Mouse (Mus musculus) neural tube, embryonic 14.5 days (tissue): Measurements from ENCODE around the gene Lysmd2. TPM values are rescaled to one million over a fixed set of nuclear protein-coding genes. Genes with fewer than 3 reads are reported as not detected.

Experiments used
- ATAC-seq: fragments of 200-750 bp; cut with Nextera tagmentation; 2 replicates; pipeline ENCODE4 v1.8.0; 2017; ENCODE audit warnings: low read depth, mild to moderate bottlenecking, moderate TSS enrichment, moderate library complexity
- H3K27ac ChIP-seq: fragments of 300-500 bp; sonication (generic); 2 replicates; pipeline ENCODE4 v1.5.1; 2014; ENCODE audit warnings: low read depth, mild to moderate bottlenecking, control low read depth, low read length, moderate library complexity, mixed read lengths
- H3K27me3 ChIP-seq: fragments of 300-500 bp; sonication (generic); 2 replicates; pipeline ENCODE4 v1.6.1; 2014; ENCODE audit warnings: low read length; ENCODE audit not compliant: control insufficient read depth, insufficient read depth
- H3K36me3 ChIP-seq: fragments of 300-500 bp; sonication (generic); 2 replicates; pipeline ENCODE4 v1.6.1; 2014; ENCODE audit warnings: low read length, mixed read lengths; ENCODE audit not compliant: control insufficient read depth, insufficient read depth
- H3K4me1 ChIP-seq: fragments of 300-500 bp; sonication (generic); 2 replicates; pipeline ENCODE4 v1.6.1; 2014; ENCODE audit warnings: low read length; ENCODE audit not compliant: control insufficient read depth, insufficient read depth
- H3K4me2 ChIP-seq: fragments of 300-500 bp; sonication (generic); 2 replicates; pipeline ENCODE4 v1.6.1; 2014; ENCODE audit warnings: mild to moderate bottlenecking, low read depth, low read length, control low read depth
- H3K4me3 ChIP-seq: fragments of 300-500 bp; sonication (generic); 2 replicates; pipeline ENCODE4 v1.5.1; 2014; ENCODE audit warnings: low read depth, low read length, control low read depth, mixed read lengths
- H3K9ac ChIP-seq: fragments of 300-500 bp; sonication (generic); replicated peaks from 2 replicates; pipeline ENCODE4 v1.6.1; 2014; ENCODE audit warnings: low read depth, mild to moderate bottlenecking, control low read depth, low read length, mixed read lengths
- H3K9me3 ChIP-seq: fragments of 300-500 bp; sonication (generic); 2 replicates; pipeline ENCODE4 v1.6.1; 2016; ENCODE audit warnings: low read length; ENCODE audit not compliant: control insufficient read depth
- WGBS: fragments of 180-500 bp; shearing (Covaris S2); extraction: QIAGEN DNeasy Blood & Tissue Kit; methylation state at CpG from one replicate; pipeline ENCODE4 v1.1.7; 2014; 5-methylcytosine and 5-hydroxymethylcytosine counted together
- polyA plus RNA-seq: library from polyadenylated mRNA; unstranded; fragments of >200 nt; fragmentation: Nextera tagmentation; extraction: Ambion mirVana; gene quantifications from 2 replicates; pipeline ENCODE4 v1.2.1, GENCODE M21; 2014

The Lysmd2 gene
- polyA plus RNA-seq, 1 experiment from 2014 or later = 42.0 TPM

- H3K27me3 ChIP-seq = no peaks in the 10 kb centered on the region
- H3K9me3 ChIP-seq = no peaks in the 10 kb centered on the region
- WGBS = 71% methylated on average over 7 of the region's 7 CpGs
- ATAC-seq = no peak
- H3K27ac ChIP-seq = peak overlapping the region; percentile 67; the same call in 1 of the 2 replicates
- H3K36me3 ChIP-seq = peaks cover 3% of the 10 kb centered on the region
- H3K4me1 ChIP-seq = peaks cover 15% of the 10 kb centered on the region; the same call in 1 of the 2 replicates
- H3K4me2 ChIP-seq = no peak overlapping the region
- no peak overlapping the region for H3K9ac ChIP-seq
- no peak overlapping the region for H3K4me3 ChIP-seq
These were observed 25.2 kb upstream of the Lysmd2 start for GRCm38 (mm10) chr9:75600166-75600934.

GRCm38 (mm10) chr9:75601510-75601909 is 24.0 kb upstream of the Lysmd2 start:
- H3K4me1 ChIP-seq = peaks cover 15% of the 10 kb centered on the region; the same call in 1 of the 2 replicates
- no peak overlapping the region for H3K4me2 ChIP-seq
- no peak overlapping the region for H3K9ac ChIP-seq
- no peak overlapping the region for H3K4me3 ChIP-seq
- no peak for ATAC-seq
- no peak overlapping the region for H3K27ac ChIP-seq
- 67% methylated on average over 12 of the region's 12 CpGs for whole genome bisulfite sequencing
- H3K27me3 ChIP-seq = no peaks in the 10 kb centered on the region
- peaks cover 3% of the 10 kb centered on the region for H3K36me3 ChIP-seq
- no peaks in the 10 kb centered on the region for H3K9me3 ChIP-seq

GRCm38 (mm10) chr9:75607496-75607895 is 18.0 kb upstream of the Lysmd2 start:
- no peak overlapping the region for H3K9ac ChIP-seq
- no peaks in the 10 kb centered on the region for H3K9me3 ChIP-seq
- no peak for ATAC-seq
- H3K36me3 ChIP-seq = no peaks in the 10 kb centered on the region; the same call in 1 of the 2 replicates
- H3K4me2 ChIP-seq = no peak overlapping the region
- H3K4me3 ChIP-seq = no peak overlapping the region
- H3K4me1 ChIP-seq = peaks cover 5% of the 10 kb centered on the region; the same call in 1 of the 2 replicates
- WGBS = 88% methylated on average over 4 of the region's 4 CpGs
- no peak overlapping the region for H3K27ac ChIP-seq
- H3K27me3 ChIP-seq = no peaks in the 10 kb centered on the region

GRCm38 (mm10) chr9:75609505-75609904 is 16.0 kb upstream of the Lysmd2 start:
- WGBS = 11% methylated on average over 1 of the region's 1 CpGs
- Histone ChIP-seq H3K36me3 (no peaks in the 10 kb centered on the region; the same call in 1 of the 2 replicates), H3K4me3 (peak overlapping the region; percentile 80), H3K4me2 (peak overlapping the region; percentile 50), H3K9me3 (no peaks in the 10 kb centered on the region), H3K4me1 (peaks cover 5% of the 10 kb centered on the region; the same call in 1 of the 2 replicates), H3K9ac (peak overlapping the region; percentile 74; the same call in 1 of the 2 replicates), H3K27ac (peak overlapping the region; percentile 81; the same call in 1 of the 2 replicates), H3K27me3 (no peaks in the 10 kb centered on the region)
- ATAC-seq = peak; percentile 55; the same call in 1 of the 2 replicates

GRCm38 (mm10) chr9:75609965-75610364 is 15.6 kb upstream of the Lysmd2 start:
- ATAC-seq = no peak
- no peaks in the 10 kb centered on the region for H3K36me3 ChIP-seq
- 7% methylated on average over 16 of the region's 16 CpGs for WGBS

GRCm38 (mm10) chr9:75610571-75611493 is 14.7 kb upstream of the Lysmd2 start, which contains the start of gene Tmod2:
Gene Tmod2, minus strand, starts transcription at chr9:75611325.
- ATAC-seq = peak; percentile 94

More at GRCm38 (mm10) chr9:75609965-75610364, 15.6 kb upstream of the Lysmd2 start:
- Histone ChIP-seq H3K4me2 (peak overlapping the region; percentile 50), H3K4me3 (peak overlapping the region; percentile 80), H3K9me3 (no peaks in the 10 kb centered on the region), H3K27me3 (no peaks in the 10 kb centered on the region), H3K4me1 (peaks cover 5% of the 10 kb centered on the region; the same call in 1 of the 2 replicates), H3K9ac (peak overlapping the region; percentile 74), H3K27ac (peak overlapping the region; percentile 81)

GRCm38 (mm10) chr9:75616560-75616959 is 9.0 kb upstream of the Lysmd2 start:
- no peaks in the 10 kb centered on the region for H3K27me3 ChIP-seq
- no peak for ATAC-seq
- no peak overlapping the region for H3K27ac ChIP-seq
- no peak overlapping the region for H3K4me3 ChIP-seq
- 81% methylated on average over 3 of the region's 3 CpGs for WGBS
- no peaks in the 10 kb centered on the region for H3K9me3 ChIP-seq
- no peaks in the 10 kb centered on the region for H3K36me3 ChIP-seq
- no peak overlapping the region for H3K4me2 ChIP-seq
- no peak overlapping the region for H3K9ac ChIP-seq
- no peaks in the 10 kb centered on the region for H3K4me1 ChIP-seq

More at GRCm38 (mm10) chr9:75610571-75611493, 14.7 kb upstream of the Lysmd2 start, which contains the start of gene Tmod2:
- Histone ChIP-seq H3K36me3 (no peaks in the 10 kb centered on the region), H3K4me3 (peak within 1 kb of the TSS; percentile 80), H3K4me2 (peak within 1 kb of the TSS; percentile 50), H3K9ac (peak within 1 kb of the TSS; percentile 74), H3K4me1 (peaks cover 5% of the 10 kb centered on the region; the same call in 1 of the 2 replicates), H3K27ac (peak within 1 kb of the TSS; percentile 81), H3K27me3 (no peaks in the 10 kb centered on the region), H3K9me3 (no peaks in the 10 kb centered on the region)
- WGBS = under 1% methylated on average over 74 of the region's 74 CpGs

GRCm38 (mm10) chr9:75618836-75619400 is 6.6 kb upstream of the Lysmd2 start:
- Histone ChIP-seq H3K4me1 (no peaks in the 10 kb centered on the region), H3K9ac (no peak overlapping the region), H3K9me3 (no peaks in the 10 kb centered on the region), H3K27ac (no peak overlapping the region), H3K4me3 (no peak overlapping the region), H3K36me3 (no peaks in the 10 kb centered on the region), H3K4me2 (no peak overlapping the region), H3K27me3 (no peaks in the 10 kb centered on the region)
- 79% methylated on average over 6 of the region's 6 CpGs for WGBS
- peak; percentile 38; the same call in 1 of the 2 replicates for ATAC-seq
